Mouse (Mus musculus) granulocyte monocyte progenitor cell, adult 5-6 weeks (primary cell): ENCODE measurements around the gene Itga5. TPM values are rescaled to one million over a fixed set of nuclear protein-coding genes. Genes with fewer than 3 reads are reported as not detected.

ENCODE experiments used
- ATAC-seq: replicated peaks from 2 replicates; pipeline ENCODE4 v1.8.0; 2016; ENCODE audit warnings: mild to moderate bottlenecking, moderate TSS enrichment, inconsistent platforms; ENCODE audit not compliant: poor library complexity, severe bottlenecking
- total RNA-seq, 2 experiments: library from RNA; stranded (forward) in 1 of 2; stranded (reverse) in 1 of 2; fragments of 200-712, 200-1000 nt in 1 of 2; fragments of >200 nt in 1 of 2; fragmentation: Nextera tagmentation in 1 of 2; gene quantifications; 2 replicates each; pipeline ENCODE4 v1.2.3; 2014 to 2017

Gene Itga5
- total RNA-seq, 2 experiments from 2014 or later = 12.7 to 29.8 TPM

DNA sequence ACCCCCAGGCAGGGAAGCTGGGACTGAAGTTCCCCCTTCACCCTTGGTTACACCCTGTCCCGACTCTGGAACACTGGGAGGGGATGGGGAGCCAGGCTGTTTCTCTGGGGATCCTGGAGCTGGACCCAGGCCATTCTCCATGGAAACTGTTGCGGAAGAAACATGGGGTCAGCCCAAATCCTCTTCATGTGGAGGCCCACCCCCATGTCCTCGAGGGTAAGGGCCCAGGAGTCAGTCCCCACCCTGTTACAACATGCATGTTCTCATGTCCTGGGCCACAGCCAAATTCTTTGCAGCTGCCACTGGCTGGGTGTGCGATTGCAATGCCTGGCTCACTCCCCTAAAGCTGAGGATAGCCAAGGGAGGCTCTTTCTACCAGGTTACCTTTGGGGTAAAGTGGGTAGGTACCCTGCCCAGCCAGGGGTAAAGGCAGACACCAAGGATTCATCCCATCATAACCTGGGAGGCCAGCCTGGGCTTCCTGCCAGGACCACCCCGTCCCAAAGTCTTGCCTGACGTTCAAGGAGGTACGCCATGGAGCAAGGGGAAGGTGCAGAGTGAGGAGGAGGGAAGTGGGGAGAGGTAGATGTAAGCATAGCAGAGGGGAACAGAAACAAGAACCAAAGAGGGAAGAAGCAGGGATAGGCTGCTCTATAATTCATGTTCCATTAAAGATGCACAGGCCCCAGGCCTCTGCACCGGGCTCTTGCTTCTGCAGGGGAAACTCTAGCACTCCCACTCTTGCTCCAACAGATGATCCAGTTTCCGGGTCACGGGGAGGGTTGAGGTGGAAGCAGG is 50.4 kb downstream of the Itga5 start:
- peak; percentile 72 for ATAC-seq

DNA sequence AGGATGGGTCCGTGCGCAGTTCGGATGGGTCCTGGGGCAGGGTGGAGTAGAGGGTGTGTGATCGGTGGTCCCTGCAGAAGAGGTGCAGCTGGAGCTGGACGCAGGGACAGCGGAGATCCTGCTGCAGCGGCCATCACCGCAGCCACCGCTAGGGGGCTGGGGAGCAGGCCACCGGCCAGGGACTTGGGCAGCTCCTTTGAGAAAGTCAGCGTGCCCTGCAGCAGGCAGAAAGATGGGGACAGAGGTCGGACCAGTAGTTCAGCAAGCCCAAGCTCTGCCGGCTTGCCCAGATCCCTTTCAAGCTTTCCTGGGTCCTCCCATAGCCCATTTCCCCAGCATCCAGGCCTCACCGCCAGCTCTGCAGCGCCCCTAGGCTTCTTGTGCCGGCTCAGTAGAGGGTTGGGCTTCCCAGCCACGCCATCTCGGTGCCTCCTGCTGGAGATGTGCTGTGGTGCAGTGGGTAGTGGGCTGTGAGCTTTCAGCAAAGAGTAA is 51.5 kb downstream of the Itga5 start:
- ATAC-seq = no peak

DNA sequence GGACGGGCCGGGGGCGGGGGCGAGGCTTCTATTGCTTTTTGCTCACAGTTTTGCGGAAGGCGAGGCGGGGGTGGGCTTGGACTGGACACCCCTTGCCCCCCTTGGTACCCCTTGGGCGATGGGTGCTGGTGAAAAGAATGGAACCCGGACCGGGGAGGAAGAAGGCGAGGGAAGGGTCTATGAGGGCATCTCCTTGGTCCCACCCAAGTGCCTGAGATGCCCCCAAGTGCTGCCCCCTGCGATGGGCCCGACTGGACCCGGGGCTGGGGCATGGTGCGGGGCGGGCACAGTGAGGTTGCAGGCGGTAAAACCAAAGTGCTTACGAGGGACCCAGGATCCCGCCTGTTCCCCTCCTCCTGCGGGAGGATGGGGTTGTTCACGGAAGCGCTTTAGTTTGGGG is 52.4 kb downstream of the Itga5 start:
- no peak for ATAC-seq

DNA sequence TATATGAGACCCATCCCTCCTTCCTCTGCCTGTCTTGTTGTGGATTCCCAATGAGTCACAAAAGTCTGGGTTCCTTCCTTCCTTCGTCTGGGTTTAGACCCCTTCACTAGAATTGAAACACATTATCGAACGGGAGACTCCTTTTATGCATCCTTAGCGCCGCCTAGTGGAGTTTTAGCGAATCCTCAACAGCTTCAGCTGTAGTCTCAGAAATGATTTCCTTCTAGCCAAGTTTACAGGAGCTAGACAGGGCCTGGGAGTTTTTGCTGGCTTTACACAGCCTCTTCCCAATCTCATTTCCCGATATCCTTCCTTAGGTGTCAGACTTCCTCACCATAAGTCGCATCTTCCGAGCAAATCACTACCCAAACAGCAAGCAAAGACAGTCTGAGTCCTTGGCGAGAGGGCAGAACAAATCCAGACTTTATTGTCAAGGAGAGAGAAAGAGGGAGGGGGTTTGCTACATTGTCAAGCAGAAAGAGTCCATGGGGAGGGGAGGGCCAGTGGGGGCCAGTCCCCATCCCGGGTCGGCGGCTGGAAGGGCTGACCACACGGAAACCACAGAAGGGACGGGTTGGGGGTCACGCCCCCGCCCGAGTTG is 53.0 kb downstream of the Itga5 start:
- ATAC-seq = peak; percentile 14; the same call in 1 of the 2 replicates

DNA sequence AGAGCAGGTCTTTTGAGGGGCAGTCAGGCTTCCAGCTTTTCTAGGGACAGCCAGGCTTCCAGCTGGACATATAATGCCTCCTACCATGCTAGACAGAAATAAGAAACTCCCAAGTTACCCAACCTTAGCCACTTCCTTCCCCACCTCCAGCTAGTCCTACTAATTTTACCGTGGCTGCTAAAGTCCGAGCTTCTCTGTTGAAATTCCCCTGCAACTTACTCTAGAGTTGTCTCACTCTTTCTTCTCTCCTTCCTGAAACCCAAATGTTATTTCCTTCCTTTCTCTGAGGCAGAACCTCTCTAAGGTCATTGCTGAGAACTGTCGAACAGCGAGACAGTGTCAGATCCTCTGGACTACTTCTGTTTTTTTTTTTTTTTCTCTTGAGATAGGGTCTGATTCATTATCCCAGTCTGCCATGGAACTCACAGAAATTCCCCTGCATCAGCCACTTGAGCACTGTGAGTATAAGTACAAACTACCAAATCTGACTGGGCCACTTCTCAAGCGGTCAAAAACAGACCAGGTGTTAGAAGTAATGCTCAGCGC is 56.1 kb downstream of the Itga5 start, which contains the start of gene Gpr84:
TSS of gene Gpr84 (minus strand) at position 248 of the 546 bp plus-strand sequence.
- ATAC-seq = peak; percentile 63

DNA sequence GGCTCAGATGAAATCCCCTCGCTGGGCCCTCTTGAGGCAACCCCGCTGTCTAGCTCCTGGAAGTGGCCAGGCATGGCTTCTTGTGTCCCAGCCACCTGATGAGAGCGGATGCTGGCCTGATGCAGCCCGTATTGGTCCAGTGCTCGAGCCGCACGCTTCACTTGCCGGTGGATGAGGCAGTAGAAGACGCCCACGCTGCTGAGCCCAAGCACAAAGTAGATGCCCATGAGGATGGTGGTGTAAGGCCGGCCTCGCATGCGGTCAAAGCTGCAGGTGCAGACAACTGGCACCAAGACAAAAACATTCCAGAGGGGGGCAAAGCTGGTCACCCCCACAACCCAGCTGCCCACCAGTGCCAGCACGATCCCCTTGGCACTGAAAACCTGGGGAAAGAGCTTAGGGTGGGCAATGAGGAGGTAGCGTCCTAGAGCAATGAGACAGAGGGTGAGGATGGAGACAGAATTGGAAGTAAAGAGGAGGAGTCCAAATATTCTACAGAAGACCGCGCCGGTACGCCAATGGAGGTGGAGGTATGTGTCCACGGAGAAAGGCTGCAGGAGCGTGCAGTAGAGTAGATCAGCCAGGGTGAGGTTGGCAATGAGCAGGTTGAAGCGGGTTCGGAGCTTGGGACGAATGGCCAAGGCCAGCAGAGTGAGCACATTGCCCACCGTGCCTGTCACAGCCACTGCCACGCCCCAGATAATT is 57.5 kb downstream of the Itga5 start:
- ATAC-seq = no peak

DNA sequence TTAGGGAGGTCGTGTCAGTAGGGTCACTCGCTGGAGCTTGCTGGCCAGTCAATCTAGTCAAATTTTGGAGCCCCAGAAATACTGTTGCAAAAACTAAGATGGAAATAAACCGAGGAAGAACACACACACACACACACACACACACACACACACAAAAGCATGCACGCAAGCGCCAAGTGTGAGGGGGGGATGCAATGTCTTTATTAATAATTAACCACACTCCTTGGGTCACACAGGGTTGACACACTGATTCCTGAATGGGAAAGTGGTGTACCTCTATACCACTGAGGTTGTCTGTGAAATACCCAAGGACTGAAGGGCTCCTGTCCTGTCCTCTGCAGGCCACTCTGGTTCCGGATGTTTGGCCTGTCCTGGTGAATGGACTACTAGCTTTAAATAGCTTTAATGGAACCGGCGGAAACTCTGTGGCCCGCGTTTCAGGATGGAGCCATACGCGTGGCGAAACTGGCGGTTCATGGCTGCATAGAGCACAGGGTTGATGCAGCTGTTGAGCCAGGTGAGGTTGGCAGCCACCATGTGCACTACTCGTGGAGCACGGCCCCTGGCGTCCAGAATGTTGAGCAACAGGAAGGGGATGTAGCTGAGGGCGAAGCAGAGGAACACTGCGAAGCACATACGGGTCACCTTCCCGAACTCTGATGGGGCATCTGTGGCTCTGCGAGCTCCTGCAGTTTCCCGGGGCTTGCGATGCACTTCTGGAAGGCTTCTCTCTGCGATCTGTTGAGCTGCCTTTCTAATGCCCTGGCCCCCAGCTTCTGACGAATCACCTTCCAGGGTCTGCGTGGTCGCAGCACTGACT is 58.3 kb downstream of the Itga5 start:
- ATAC-seq = peak; percentile 36

DNA sequence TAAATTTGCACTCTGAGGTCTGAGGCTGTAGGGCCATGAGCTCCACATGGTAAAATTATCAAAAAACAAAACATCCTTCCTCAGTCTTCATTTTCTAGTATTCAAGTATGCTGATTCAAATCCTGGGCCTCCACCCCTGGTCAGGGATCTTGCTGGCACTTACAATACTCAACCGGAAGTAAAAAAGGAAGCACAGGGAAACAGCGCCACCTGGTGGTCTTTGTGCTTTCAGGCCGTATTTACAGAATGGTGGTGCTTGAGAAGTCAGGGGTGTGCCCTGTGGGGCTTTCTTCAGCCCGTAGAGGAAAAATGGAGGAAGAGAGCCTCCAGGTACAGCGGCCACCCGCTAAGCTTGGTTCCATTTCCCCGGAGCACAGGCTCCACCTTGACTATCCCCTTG is 59.4 kb downstream of the Itga5 start:
- ATAC-seq = peak; percentile 34

DNA sequence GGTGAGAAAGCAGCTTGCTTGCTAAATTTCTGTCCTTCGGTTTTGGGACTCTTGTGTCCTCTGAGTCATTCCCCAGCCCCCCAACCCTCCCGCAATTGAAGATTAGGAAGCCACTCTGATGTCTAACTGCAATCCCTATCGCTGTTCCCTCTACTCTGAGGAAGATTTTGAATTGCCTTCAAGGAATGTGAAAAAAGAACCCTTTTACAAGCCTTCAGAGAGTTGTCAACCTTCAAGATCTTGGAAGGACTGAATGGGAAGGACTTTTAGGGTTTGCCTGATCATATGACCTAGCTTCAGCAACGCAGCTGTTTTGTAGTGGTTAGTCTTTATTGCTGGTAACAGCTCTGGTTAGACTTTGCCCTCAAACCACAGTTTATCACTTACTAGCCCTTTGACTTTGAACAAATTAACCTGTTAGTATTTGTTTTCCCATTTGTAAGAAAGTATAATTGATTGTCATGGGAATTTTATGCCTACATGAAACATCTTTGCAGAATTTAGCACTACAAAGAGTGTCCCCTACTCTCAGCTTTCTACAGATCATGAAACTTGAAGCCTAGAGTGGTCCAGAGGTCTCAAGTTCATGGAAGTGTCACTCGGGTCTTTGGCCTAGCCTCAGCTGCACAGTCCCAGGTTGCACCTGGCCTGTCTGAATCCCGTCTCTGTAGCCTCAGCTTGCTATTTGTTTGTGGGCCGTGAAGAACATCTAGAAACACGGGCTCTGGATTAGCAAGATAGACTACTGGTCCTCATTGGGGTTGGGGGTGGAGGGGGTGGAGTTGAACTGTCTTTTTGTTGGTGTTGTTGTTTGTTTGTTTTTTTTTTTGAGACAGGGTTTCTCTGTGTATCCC is 60.5 kb downstream of the Itga5 start:
- no peak for ATAC-seq

DNA sequence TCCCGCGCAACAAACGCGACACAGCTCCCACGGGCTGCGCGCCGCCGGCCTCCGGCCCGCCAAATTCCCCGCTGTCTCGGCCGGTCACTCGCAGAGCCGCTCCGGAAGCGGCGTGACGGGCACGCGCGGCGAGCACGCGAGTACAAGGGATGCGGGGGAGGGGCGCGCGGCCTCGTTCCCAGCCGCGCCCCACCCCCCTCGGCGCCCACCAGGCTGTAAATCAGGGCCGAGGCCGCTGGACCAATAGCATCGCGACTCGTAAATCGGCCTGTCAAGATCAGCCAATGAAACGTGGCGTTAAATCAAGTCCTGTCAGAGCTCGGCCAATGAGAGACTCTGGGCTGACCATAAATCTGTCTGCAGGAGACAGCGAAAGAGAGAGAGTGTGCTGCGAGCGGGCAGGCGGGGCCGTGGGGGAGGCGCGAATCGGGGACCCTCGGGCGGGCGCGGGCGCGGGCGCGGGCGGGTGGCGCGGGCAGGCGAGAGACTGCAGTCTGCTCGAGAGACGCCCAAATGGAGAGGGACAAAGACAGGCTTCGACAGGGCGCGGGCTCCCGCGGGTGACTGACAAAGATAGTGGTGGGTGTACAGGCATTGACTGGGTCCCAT is 61.4 kb downstream of the Itga5 start:
- peak; percentile 78 for ATAC-seq

DNA sequence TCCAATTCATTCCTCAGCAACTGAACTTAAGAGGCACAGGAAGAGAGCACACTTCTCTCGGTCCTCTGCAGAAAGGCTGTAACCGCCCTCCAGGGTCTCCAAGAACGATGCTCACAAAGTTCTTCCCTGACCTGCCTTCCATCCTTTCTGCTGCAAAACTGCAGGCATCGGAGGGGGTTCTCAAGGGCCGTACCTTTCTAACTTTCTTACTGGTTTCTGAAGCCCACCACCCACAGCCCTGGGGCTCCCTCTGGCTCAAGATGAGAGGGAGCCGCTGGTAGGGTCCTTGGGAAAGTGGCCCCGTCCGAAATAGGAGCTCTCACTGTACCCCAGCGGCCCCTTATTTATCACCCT is 62.0 kb downstream of the Itga5 start:
- no peak for ATAC-seq

DNA sequence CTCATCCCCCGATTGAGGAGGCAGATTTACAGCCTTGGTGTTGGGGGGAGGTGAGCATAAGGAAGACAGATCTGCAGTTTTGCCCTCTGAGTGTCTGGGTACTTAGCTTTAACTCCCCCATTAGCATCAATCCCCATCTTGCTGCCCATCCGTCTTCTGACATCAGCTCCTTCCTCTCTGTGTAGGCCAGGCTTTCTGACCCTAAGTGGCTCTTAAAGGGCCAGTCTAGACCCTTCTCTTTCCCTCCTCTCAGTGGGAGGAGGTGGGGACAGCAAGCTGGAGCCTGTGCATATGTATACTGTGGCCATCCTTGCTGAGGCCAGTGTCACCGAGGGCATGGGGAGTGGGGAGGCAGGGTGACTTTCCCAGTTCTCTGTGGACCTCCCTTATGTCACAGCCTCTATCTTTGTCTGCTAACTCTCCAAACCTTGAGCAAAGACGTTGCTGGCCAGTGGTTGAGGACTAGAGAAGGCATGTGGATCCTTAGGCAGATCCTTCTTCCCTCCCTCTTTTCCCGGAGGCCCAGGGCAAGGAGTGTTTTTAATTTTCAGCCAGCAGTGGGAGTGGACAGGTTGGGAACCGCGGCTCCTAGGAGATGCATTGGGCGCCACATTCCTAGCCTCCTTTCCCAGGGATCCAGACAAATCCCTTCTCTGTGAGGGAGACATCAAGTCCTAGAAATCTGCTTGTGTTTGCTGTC is 62.5 kb downstream of the Itga5 start:
- ATAC-seq = no peak

DNA sequence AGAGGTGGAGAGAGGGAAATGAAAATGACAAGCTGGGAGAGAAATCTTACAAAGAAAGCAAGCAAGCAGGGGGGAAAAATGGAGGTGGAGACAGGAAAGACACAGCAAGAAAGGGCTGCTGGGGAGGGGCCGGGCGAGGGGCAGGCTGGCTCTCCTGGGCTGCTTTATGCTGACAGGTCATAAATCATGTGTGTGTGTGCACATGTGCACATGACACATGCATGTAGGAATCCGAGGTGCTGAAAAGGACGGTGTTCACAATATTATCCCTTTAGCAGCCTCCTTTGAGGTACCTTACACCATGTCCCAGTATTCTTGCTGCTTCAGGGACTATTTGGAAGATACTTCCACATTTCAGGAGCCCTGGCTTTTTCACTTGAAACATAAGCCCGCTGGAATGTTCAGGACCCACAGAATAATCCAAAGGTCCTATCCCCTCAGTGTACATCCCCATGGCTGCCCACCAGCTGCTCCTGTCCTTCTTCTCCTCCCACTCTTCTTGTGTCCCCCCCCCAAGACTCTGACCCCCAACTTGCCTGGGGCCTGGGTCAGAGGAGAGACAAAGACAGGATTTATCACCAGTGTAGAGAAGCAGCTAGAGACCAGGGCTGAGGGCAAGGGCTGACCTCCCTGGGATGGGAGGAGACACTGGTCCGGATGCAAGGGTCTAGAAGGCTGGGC is 64.1 kb downstream of the Itga5 start:
- no peak for ATAC-seq

DNA sequence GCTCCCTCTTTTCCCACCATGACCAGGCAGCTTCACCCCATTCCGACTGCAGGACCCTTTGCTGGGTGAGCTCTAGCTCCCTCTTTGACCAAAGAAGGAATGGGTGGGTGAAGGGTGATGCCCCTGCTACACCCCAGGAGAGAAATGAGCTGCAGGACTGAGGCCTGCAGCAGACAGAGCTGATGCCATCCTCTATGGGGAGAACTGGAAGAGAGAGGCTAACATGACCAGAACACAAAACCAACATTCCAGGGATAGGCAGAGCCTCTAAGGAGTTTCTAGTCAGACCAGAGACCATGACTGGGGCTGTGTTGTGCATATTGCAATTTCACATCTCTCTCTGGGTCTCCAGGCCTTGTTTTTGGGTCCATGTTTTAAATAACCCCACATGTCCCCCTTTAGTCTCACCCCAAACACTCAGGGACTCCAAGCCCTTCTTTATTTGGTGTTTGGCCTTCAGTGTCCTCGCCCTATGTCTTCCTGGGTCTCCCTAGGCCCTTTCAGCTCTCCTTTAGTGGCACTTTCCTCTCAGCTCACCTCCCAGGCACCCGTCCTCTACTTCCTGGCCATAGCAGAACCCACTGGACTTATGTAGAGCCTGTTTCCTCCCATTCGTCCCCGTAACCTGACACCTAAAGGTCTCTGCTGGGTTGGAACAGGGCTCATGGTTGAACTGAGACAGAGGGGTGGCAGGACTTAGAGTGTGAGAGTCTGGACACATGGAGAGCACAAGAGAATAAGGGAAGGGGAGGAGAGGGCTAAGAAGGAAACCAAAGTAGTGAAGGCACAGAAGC is 64.8 kb downstream of the Itga5 start:
- no peak for ATAC-seq

DNA sequence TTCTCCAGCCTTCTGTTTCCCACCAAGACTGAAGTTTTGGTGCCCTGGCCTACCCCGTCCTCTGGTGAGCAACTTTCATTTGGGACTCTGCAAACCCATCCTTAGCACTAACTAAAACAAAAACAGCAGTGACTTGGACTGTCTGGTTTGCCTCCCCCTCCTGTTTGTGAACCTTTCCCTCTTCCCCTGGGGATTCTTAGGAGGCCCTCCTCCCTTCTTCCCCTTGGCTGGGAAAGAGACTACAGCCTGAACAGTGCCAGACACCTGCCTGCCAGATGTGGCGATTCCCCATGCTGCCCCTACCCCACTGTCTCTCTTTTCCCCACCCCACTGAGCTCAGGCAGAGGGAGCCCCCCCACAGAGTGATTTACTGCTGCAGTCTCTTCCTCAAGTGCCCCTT is 65.5 kb downstream of the Itga5 start:
- ATAC-seq = no peak

DNA sequence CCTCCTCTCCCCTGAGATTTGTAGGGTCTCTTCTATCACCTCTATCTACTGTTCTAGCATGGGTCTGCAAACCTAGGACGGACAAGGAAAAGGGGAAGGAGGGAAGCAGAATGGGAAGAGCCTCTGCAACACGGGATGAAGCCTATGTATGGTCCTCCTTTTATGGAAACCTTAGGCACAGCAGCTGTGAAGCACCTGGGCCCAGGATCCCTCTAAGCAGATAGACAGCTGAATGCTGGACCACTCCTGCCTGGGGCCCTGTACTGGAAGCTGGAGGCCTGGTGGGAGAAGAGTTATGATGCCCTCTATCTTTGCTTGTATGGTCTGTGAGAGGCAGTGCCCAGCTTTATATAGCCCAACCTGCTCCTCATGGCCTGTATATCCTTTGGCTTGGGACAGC is 66.0 kb downstream of the Itga5 start:
- no peak for ATAC-seq

DNA sequence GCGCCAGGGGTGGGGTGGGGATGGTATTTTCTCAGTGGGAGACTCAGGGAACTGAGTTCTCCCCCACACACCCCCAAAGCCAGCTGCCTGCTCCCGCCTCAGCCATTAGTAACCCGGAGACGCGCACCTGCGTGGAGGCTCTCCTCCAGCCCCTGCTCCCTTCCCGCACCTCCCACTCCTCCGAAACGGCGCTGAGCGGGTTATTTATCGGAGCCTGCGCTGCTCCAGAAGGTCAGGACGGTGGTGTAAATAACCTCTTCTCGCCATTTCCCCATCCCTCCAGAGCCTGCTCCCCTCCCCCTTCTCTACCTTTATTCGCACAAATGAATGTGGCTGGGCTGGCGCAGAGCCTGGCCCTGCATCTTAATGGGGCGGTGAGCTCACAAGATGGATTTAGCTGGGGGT is 66.5 kb downstream of the Itga5 start:
- no peak for ATAC-seq
